Mouse (Mus musculus) thymus, adult 2 months (tissue): ENCODE data around the gene Acta1.

Experiments
- CTCF ChIP-seq: fragments of 200-500 bp; IDR thresholded peaks from 2 replicates; pipeline ENCODE4 v1.5.1; 2012; ENCODE audit warnings: mild to moderate bottlenecking, control low read depth, low read length, moderate library complexity, borderline replicate concordance; ENCODE audit not compliant: control insufficient read depth, poor library complexity, insufficient read depth; ENCODE audit errors: extremely low read depth
- POLR2A ChIP-seq: fragments of 200-500 bp; IDR thresholded peaks from 2 replicates; pipeline ENCODE4 v1.6.1; 2012; ENCODE audit warnings: mild to moderate bottlenecking, low read length, control low read depth, moderate library complexity; ENCODE audit not compliant: control insufficient read depth, poor library complexity, insufficient read depth; ENCODE audit errors: extremely low read depth

GRCm38 (mm10) chr8:123865786-123866185, 28.8 kb downstream of the Acta1 start:
- TF ChIP-seq POLR2A: no peak
- no peak for TF ChIP-seq CTCF
